Mouse (Mus musculus) heart, adult 10 weeks (tissue): Measurements from ENCODE around the gene Slc25a27. TPM values are rescaled to one million over a fixed set of nuclear protein-coding genes. Genes with fewer than 3 reads are reported as not detected.

Experiments used
- polyA plus RNA-seq: library from polyadenylated mRNA; stranded (reverse); fragments of 350-450 nt; fragmentation: Illumina TruSeq; extraction: RNeasy Lipid Tissue Mini Kit (QIAGEN cat#74804); gene quantifications from one replicate; pipeline ENCODE4 v1.2.3, GENCODE M21; 2014; ENCODE audit warnings: low read depth, low replicate concordance

The Slc25a27 gene
- polyA plus RNA-seq = 6.2 TPM

GRCm38 (mm10) chr17:43666576-43667289, at the start of gene Slc25a27:
TSS of gene Slc25a27 (minus strand) at chr17:43667214.

GRCm38 (mm10) chr17:43667290-43667843, 353 bp upstream of the Slc25a27 start, which contains the start of gene Cyp39a1:
TSS of gene Cyp39a1 (plus strand) at chr17:43667425.

GRCm38 (mm10) chr17:43629496-43630426, 37.3 kb downstream of the Slc25a27 start, which contains the start of gene Tdrd6:
TSS of gene Tdrd6 (minus strand) at chr17:43630299.

Other genes starting within 250 kb of the Slc25a27 start
- gene Mep1a, start 164.4 kb downstream of the Slc25a27 start, polyA plus RNA-seq = not detected
- gene Ankrd66, start 123.6 kb downstream of the Slc25a27 start, polyA plus RNA-seq = not detected
- 6.8 TPM for gene Pla2g7, start 99.1 kb downstream of the Slc25a27 start, polyA plus RNA-seq
- gene Tdrd6, start 36.9 kb downstream of the Slc25a27 start, polyA plus RNA-seq = not detected
- gene Cyp39a1, start 211 bp upstream of the Slc25a27 start, polyA plus RNA-seq = 8.5 TPM
- gene Rcan2, start 134.1 kb upstream of the Slc25a27 start, polyA plus RNA-seq = 348 TPM